Mouse (Mus musculus) CH12.LX (cell line): ENCODE results near the gene Cd207. TPM values are rescaled to one million over a fixed set of nuclear protein-coding genes. Genes with fewer than 3 reads are reported as not detected.

Experiments used
- DNase-seq: peaks from one replicate; pipeline ENCODE4 v3.0.0-alpha.2; 2013; ENCODE audit errors: extremely low read depth
- H3K27ac ChIP-seq: 2 replicates; pipeline ENCODE4 v1.5.1; 2012; ENCODE audit warnings: low read depth, mild to moderate bottlenecking, control low read depth, moderate library complexity; ENCODE audit not compliant: insufficient read depth
- H3K27me3 ChIP-seq: replicated peaks from 2 replicates; pipeline ENCODE3; 2012; ENCODE audit warnings: inconsistent platforms
- H3K36me3 ChIP-seq, 2 experiments: replicated peaks in 1 of 2; 2 replicates each; pipeline versions ENCODE3 to v1.6.1; 2012; ENCODE audit warnings: inconsistent platforms in 1 of 2, low read length in 1 of 2, mild to moderate bottlenecking in 1 of 2, mixed read lengths in 1 of 2, moderate library complexity in 1 of 2; ENCODE audit not compliant: control insufficient read depth in 1 of 2, insufficient read depth in 1 of 2
- H3K4me1 ChIP-seq, 2 experiments: 2 replicates each; pipeline ENCODE4 v1.6.1; 2012; ENCODE audit warnings: inconsistent platforms in 1 of 2, moderate library complexity in 1 of 2; ENCODE audit not compliant: insufficient read depth in 2 of 2, control insufficient read depth in 1 of 2
- H3K4me2 ChIP-seq: 2 replicates; pipeline ENCODE4 v1.6.1; 2012; ENCODE audit warnings: low read depth, mild to moderate bottlenecking, control low read depth; ENCODE audit not compliant: poor library complexity, insufficient read depth, severe bottlenecking
- H3K4me3 ChIP-seq, 3 experiments: fragments of 150-350 bp in 1 of 3; sonication (generic) in 1 of 3; replicated peaks in 1 of 3; 2 replicates each; pipeline versions ENCODE3 to v1.5.1; 2011 to 2012; ENCODE audit warnings: low read depth in 2 of 3, low read length in 2 of 3, mild to moderate bottlenecking in 2 of 3, moderate library complexity in 2 of 3, control low read depth in 1 of 3, improper control_type of control experiment in 1 of 3, inconsistent platforms in 1 of 3, mixed read lengths in 1 of 3; ENCODE audit not compliant: poor library complexity in 1 of 3
- H3K79me2 ChIP-seq: replicated peaks from 2 replicates; pipeline ENCODE4 v1.6.1; 2012; ENCODE audit warnings: mild to moderate bottlenecking, moderate library complexity; ENCODE audit not compliant: control insufficient read depth, poor library complexity, insufficient read depth, severe bottlenecking; ENCODE audit errors: extremely low read depth
- H3K9ac ChIP-seq: 2 replicates; pipeline ENCODE4 v1.6.1; 2012; ENCODE audit warnings: low read depth, mild to moderate bottlenecking, control low read depth, moderate library complexity; ENCODE audit not compliant: insufficient read depth
- H3K9me3 ChIP-seq: replicated peaks from 2 replicates; pipeline ENCODE3; 2012; ENCODE audit warnings: low read length, inconsistent platforms, mixed read lengths
- BHLHE40 ChIP-seq: IDR thresholded peaks from 2 replicates; pipeline ENCODE4 v1.6.1; 2011; ENCODE audit warnings: mild to moderate bottlenecking, low read depth, low read length, improper control_type of control experiment
- CHD1 ChIP-seq: IDR thresholded peaks from 2 replicates; pipeline ENCODE4 v1.6.1; 2012; ENCODE audit warnings: low read depth, low read length, improper control_type of control experiment, inconsistent platforms
- CHD2 ChIP-seq: IDR thresholded peaks from 2 replicates; pipeline ENCODE4 v1.6.1; 2011; ENCODE audit warnings: low read length, improper control_type of control experiment
- CTCF ChIP-seq, 2 experiments: IDR thresholded peaks in 1 of 2; conservative IDR thresholded peaks in 1 of 2; 2 replicates each; pipeline ENCODE4 v1.5.1; 2011 to 2012; ENCODE audit warnings: low read depth in 2 of 2, low read length in 2 of 2, improper control_type of control experiment in 1 of 2, inconsistent platforms in 1 of 2, mild to moderate bottlenecking in 1 of 2, moderate library complexity in 1 of 2
- ELF1 ChIP-seq: IDR thresholded peaks from 2 replicates; pipeline ENCODE4 v1.6.1; 2014; ENCODE audit warnings: low read depth, mild to moderate bottlenecking, inconsistent platforms, low read length, improper control_type of control experiment
- EP300 ChIP-seq: IDR thresholded peaks from 2 replicates; pipeline ENCODE4 v1.6.1; 2011; ENCODE audit warnings: low read length, improper control_type of control experiment
- ETS1 ChIP-seq: conservative IDR thresholded peaks from 2 replicates; pipeline ENCODE4 v1.6.1; 2012; ENCODE audit warnings: low read depth, mild to moderate bottlenecking, inconsistent platforms, low read length, improper control_type of control experiment, moderate library complexity
- GABPA ChIP-seq: IDR thresholded peaks from 2 replicates; pipeline ENCODE4 v1.6.1; 2012; ENCODE audit warnings: low read depth, low read length, improper control_type of control experiment, inconsistent platforms; ENCODE audit not compliant: insufficient replicate concordance
- HCFC1 ChIP-seq: IDR thresholded peaks from 2 replicates; pipeline ENCODE4 v1.6.1; 2012; ENCODE audit warnings: low read depth, mild to moderate bottlenecking, inconsistent platforms, low read length, improper control_type of control experiment
- IRF4 ChIP-seq: IDR thresholded peaks from 2 replicates; pipeline ENCODE4 v1.6.1; 2014; ENCODE audit warnings: low read depth, mild to moderate bottlenecking, inconsistent platforms, low read length, improper control_type of control experiment
- KAT2A ChIP-seq: IDR thresholded peaks from 2 replicates; pipeline ENCODE4 v1.6.1; 2012; ENCODE audit warnings: low read length, improper control_type of control experiment, inconsistent platforms; ENCODE audit not compliant: insufficient replicate concordance
- MAFK ChIP-seq: IDR thresholded peaks from 2 replicates; pipeline ENCODE4 v1.6.1; 2011; ENCODE audit warnings: low read length, improper control_type of control experiment; ENCODE audit not compliant: insufficient replicate concordance
- MAX ChIP-seq: IDR thresholded peaks from 2 replicates; pipeline ENCODE4 v1.6.1; 2011; ENCODE audit warnings: low read length, improper control_type of control experiment
- MAZ ChIP-seq: IDR thresholded peaks from 2 replicates; pipeline ENCODE4 v1.6.1; 2012; ENCODE audit warnings: low read depth, mild to moderate bottlenecking, inconsistent platforms, low read length, improper control_type of control experiment, moderate library complexity
- MEF2A ChIP-seq: IDR thresholded peaks from 2 replicates; pipeline ENCODE4 v1.6.1; 2014; ENCODE audit warnings: low read depth, mild to moderate bottlenecking, inconsistent platforms, low read length, improper control_type of control experiment, borderline replicate concordance
- MXI1 ChIP-seq: IDR thresholded peaks from 2 replicates; pipeline ENCODE4 v1.6.1; 2011; ENCODE audit warnings: mild to moderate bottlenecking, low read depth, low read length, improper control_type of control experiment
- MYC ChIP-seq: IDR thresholded peaks from 2 replicates; pipeline ENCODE4 v1.6.1; 2011; ENCODE audit warnings: low read depth, mild to moderate bottlenecking, improper control_type of control experiment, low read length
- NELFE ChIP-seq: IDR thresholded peaks from 2 replicates; pipeline ENCODE4 v1.6.1; 2011; ENCODE audit warnings: low read depth, low read length, improper control_type of control experiment
- NRF1 ChIP-seq: IDR thresholded peaks from 2 replicates; pipeline ENCODE4 v1.6.1; 2014; ENCODE audit warnings: low read depth, mild to moderate bottlenecking, inconsistent platforms, low read length, improper control_type of control experiment, moderate library complexity
- POLR2A ChIP-seq: IDR thresholded peaks from 2 replicates; pipeline ENCODE4 v1.6.1; 2011; ENCODE audit warnings: low read depth, mild to moderate bottlenecking, improper control_type of control experiment, low read length
- POLR2AphosphoS2 ChIP-seq: IDR thresholded peaks from 2 replicates; pipeline ENCODE4 v1.6.1; 2011; ENCODE audit warnings: low read depth, low read length, improper control_type of control experiment
- RAD21 ChIP-seq: IDR thresholded peaks from 2 replicates; pipeline ENCODE4 v1.6.1; 2011; ENCODE audit warnings: low read depth, mild to moderate bottlenecking, low read length, improper control_type of control experiment, moderate library complexity
- SIN3A ChIP-seq: IDR thresholded peaks from 2 replicates; pipeline ENCODE4 v1.6.1; 2012; ENCODE audit warnings: low read length, improper control_type of control experiment, inconsistent platforms
- SMC3 ChIP-seq: IDR thresholded peaks from 2 replicates; pipeline ENCODE4 v1.6.1; 2011; ENCODE audit warnings: low read depth, low read length, improper control_type of control experiment
- TCF12 ChIP-seq: IDR thresholded peaks from 2 replicates; pipeline ENCODE4 v1.6.1; 2014; ENCODE audit warnings: low read depth, mild to moderate bottlenecking, inconsistent platforms, low read length, improper control_type of control experiment
- UBTF ChIP-seq: IDR thresholded peaks from 2 replicates; pipeline ENCODE4 v1.6.1; 2012; ENCODE audit warnings: low read depth, mild to moderate bottlenecking, inconsistent platforms, low read length, improper control_type of control experiment, moderate library complexity
- USF2 ChIP-seq: conservative IDR thresholded peaks from 2 replicates; pipeline ENCODE4 v1.6.1; 2011; ENCODE audit warnings: low read depth, low read length, improper control_type of control experiment
- ZC3H11A ChIP-seq: IDR thresholded peaks from 2 replicates; pipeline ENCODE4 v1.6.1; 2012; ENCODE audit warnings: low read depth, mild to moderate bottlenecking, inconsistent platforms, low read length, improper control_type of control experiment
- ZKSCAN1 ChIP-seq: IDR thresholded peaks from 2 replicates; pipeline ENCODE4 v1.6.1; 2012; ENCODE audit warnings: low read depth, inconsistent platforms, low read length, improper control_type of control experiment, borderline replicate concordance
- ZNF384 ChIP-seq: IDR thresholded peaks from 2 replicates; pipeline ENCODE4 v1.6.1; 2012; ENCODE audit warnings: low read depth, low read length, improper control_type of control experiment, inconsistent platforms
- dilution Hi-C: fragments of 300-500 bp; cut with MboI; formaldehyde crosslinking; loops from 2 replicates; pipeline ENCODE4 v1.14.3; 2020; ENCODE audit warnings: low sequenced_read_pairs; ENCODE audit not compliant: extremely low pct_unique_long_range_greater_than_20kb, extremely low pct_ligation_motif_present
- in situ Hi-C: fragments of 300-500 bp; cut with MboI; formaldehyde crosslinking; loops from 3 replicates; pipeline ENCODE4 v1.14.3; 2019; ENCODE audit warnings: low sequenced_read_pairs, low pct_ligation_motif_present, low pct_unique_long_range_greater_than_20kb, mixed read lengths
- polyA plus RNA-seq: library from polyadenylated mRNA; unstranded; fragments of >175 nt; gene quantifications from 2 replicates; pipeline ENCODE4 v1.2.1, GENCODE M21; 2012; ENCODE audit warnings: low read depth; ENCODE audit not compliant: insufficient read length
- total RNA-seq, 2 experiments: library from RNA; depleted of rRNA; stranded (reverse); fragments of 300-350 nt in 1 of 2; fragments of >200 nt in 1 of 2; gene quantifications; 2 replicates each; pipeline ENCODE4 v1.2.3; 2012 to 2014

Gene Cd207
- total and polyA plus RNA-seq, 3 experiments: not detected

- H3K27me3 ChIP-seq: peaks cover 83% of the 10 kb centered on the region
- dilution Hi-C loops: no loop called here
These were observed 11.7 kb upstream of the Cd207 start for GRCm38 (mm10) chr6:83689374-83689773.

GRCm38 (mm10) chr6:83673395-83673794 is 4.3 kb downstream of the Cd207 start:
- no peaks in the 10 kb centered on the region for H3K36me3 ChIP-seq
- peaks cover 86% of the 10 kb centered on the region for H3K27me3 ChIP-seq
- dilution Hi-C loops (no loop called here), in situ Hi-C loops (loop anchor here (25.0 kb wide), 1 partner anchor 311 kb away; no protein-coding TSS in a partner anchor)
- H3K9me3 ChIP-seq: no peaks in the 10 kb centered on the region
- H3K4me1 ChIP-seq: no peaks in the 10 kb centered on the region
- H3K79me2 ChIP-seq: no peaks in the 10 kb centered on the region
- DNase-seq: peak; percentile 79
- TF ChIP-seq MXI1: no peak
- TF ChIP-seq CHD1: no peak
- no peak for TF ChIP-seq KAT2A
- peak; percentile 42; the same call in 1 of the 2 replicates for TF ChIP-seq NELFE
- no peak for TF ChIP-seq USF2
- TF ChIP-seq ETS1: no peak
- TF ChIP-seq UBTF: no peak
- TF ChIP-seq CHD2: no peak
- no peak for TF ChIP-seq NRF1
- no peak for TF ChIP-seq POLR2A
- peak; percentile 91 for TF ChIP-seq RAD21
- TF ChIP-seq IRF4: no peak
- peak; percentile 31; the same call in 1 of the 2 replicates for TF ChIP-seq ZC3H11A
- TF ChIP-seq CTCF (conservative IDR thresholded peaks at IDR 0.05 in 1 of 2, IDR thresholded peaks at IDR 0.05 in 1 of 2; ENCODE audit: low read depth in 2 of 2, low read length in 2 of 2): peak; percentile 61 to 98; a peak in 3 of 4 replicates
- TF ChIP-seq POLR2AphosphoS2: no peak
- no peak for TF ChIP-seq MAFK
- no peak for TF ChIP-seq ELF1
- TF ChIP-seq SMC3: peak; percentile 76
- TF ChIP-seq ZNF384: no peak
- no peak for TF ChIP-seq MYC
- no peak overlapping the region for H3K4me3 ChIP-seq
- H3K4me2 ChIP-seq: no peak overlapping the region
- H3K27ac ChIP-seq: no peak overlapping the region
- H3K9ac ChIP-seq: no peak overlapping the region

More at GRCm38 (mm10) chr6:83689374-83689773, 11.7 kb upstream of the Cd207 start:
- H3K27ac ChIP-seq: no peak overlapping the region
- no peak overlapping the region for H3K9ac ChIP-seq
- TF ChIP-seq MAX: no peak; the same call in 1 of the 2 replicates
- TF ChIP-seq MAFK: peak; percentile 70
- TF ChIP-seq MYC: peak; percentile 57; the same call in 1 of the 2 replicates
- TF ChIP-seq GABPA: no peak
- TF ChIP-seq ZC3H11A: no peak
- TF ChIP-seq MEF2A: peak; percentile 32; the same call in 1 of the 2 replicates
- no peak for TF ChIP-seq ZKSCAN1
- TF ChIP-seq NELFE: no peak
- TF ChIP-seq MAZ: no peak
- TF ChIP-seq HCFC1: no peak
- TF ChIP-seq EP300: peak; percentile 64
- no peak for TF ChIP-seq CTCF (conservative IDR thresholded peaks at IDR 0.05 in 1 of 2, IDR thresholded peaks at IDR 0.05 in 1 of 2; ENCODE audit: low read depth in 2 of 2, low read length in 2 of 2)
- peak; percentile 60 for TF ChIP-seq ETS1
- TF ChIP-seq ELF1: 0 out of 2 replicates have a peak, but pooled peaks have one; percentile 11
- TF ChIP-seq TCF12: peak; percentile 54; the same call in 1 of the 2 replicates
- no peak for TF ChIP-seq SIN3A
- TF ChIP-seq SMC3: no peak
- peak; percentile 69 for TF ChIP-seq IRF4
- peak; percentile 48; the same call in 1 of the 2 replicates for TF ChIP-seq NRF1
- peak; percentile 88 for TF ChIP-seq BHLHE40
- in situ Hi-C loops: no loop called here
- H3K4me2 ChIP-seq: peak overlapping the region; percentile 6; the same call in 1 of the 2 replicates
- H3K9me3 ChIP-seq: no peaks in the 10 kb centered on the region
- H3K36me3 ChIP-seq: no peaks in the 10 kb centered on the region
- no peaks in the 10 kb centered on the region for H3K79me2 ChIP-seq
- H3K4me3 ChIP-seq: no peak overlapping the region
- peak; percentile 73 for DNase-seq
- peaks cover 14 to 24% of the 10 kb centered on the region in 2 experiments for H3K4me1 ChIP-seq
